Mouse (Mus musculus) neural tube, embryonic 15.5 days (tissue): ENCODE measurements around the gene Tmem26. TPM values are rescaled to one million over a fixed set of nuclear protein-coding genes. Genes with fewer than 3 reads are reported as not detected.

Experiments
- ATAC-seq: fragments of 200-750 bp; cut with Nextera tagmentation; 2 replicates; pipeline ENCODE4 v1.8.0; 2017; ENCODE audit warnings: mild to moderate bottlenecking, moderate TSS enrichment, moderate library complexity; ENCODE audit not compliant: low FRiP score
- H3K27ac ChIP-seq: fragments of 300-500 bp; sonication (generic); replicated peaks from 2 replicates; pipeline ENCODE4 v1.5.1; 2015; ENCODE audit warnings: mild to moderate bottlenecking, inconsistent platforms
- H3K27me3 ChIP-seq: fragments of 300-500 bp; sonication (generic); replicated peaks from 2 replicates; pipeline ENCODE4 v1.6.1; 2015; ENCODE audit warnings: inconsistent platforms
- H3K36me3 ChIP-seq: fragments of 300-500 bp; sonication (generic); 2 replicates; pipeline ENCODE4 v1.6.1; 2015; ENCODE audit warnings: inconsistent platforms
- H3K4me1 ChIP-seq: fragments of 300-500 bp; sonication (generic); 2 replicates; pipeline ENCODE4 v1.6.1; 2015; ENCODE audit warnings: inconsistent platforms
- H3K4me2 ChIP-seq: fragments of 300-500 bp; sonication (generic); 2 replicates; pipeline ENCODE4 v1.6.1; 2015; ENCODE audit warnings: inconsistent platforms, mild to moderate bottlenecking, moderate library complexity
- H3K4me3 ChIP-seq: fragments of 300-500 bp; sonication (generic); replicated peaks from 2 replicates; pipeline ENCODE4 v1.5.1; 2015; ENCODE audit warnings: mild to moderate bottlenecking, inconsistent platforms
- H3K9ac ChIP-seq: fragments of 300-500 bp; sonication (generic); replicated peaks from 2 replicates; pipeline ENCODE4 v1.6.1; 2015; ENCODE audit warnings: mild to moderate bottlenecking, inconsistent platforms
- H3K9me3 ChIP-seq: fragments of 300-500 bp; sonication (generic); replicated peaks from 2 replicates; pipeline ENCODE4 v1.6.1; 2016; ENCODE audit warnings: inconsistent platforms
- WGBS: fragments of 180-500 bp; shearing (Covaris S2); methylation state at CpG from one replicate; pipeline ENCODE4 v1.1.7; 2015; ENCODE audit warnings: mixed read lengths; 5-methylcytosine and 5-hydroxymethylcytosine counted together
- polyA plus RNA-seq: library from polyadenylated mRNA; unstranded; fragments of >200 nt; fragmentation: Nextera tagmentation; extraction: Ambion mirVana; gene quantifications from 2 replicates; pipeline ENCODE4 v1.2.1, GENCODE M21; 2015

The Tmem26 gene
- polyA plus RNA-seq, 1 experiment from 2014 or later: 5.9 TPM

- 78% methylated on average over 10 of the region's 10 CpGs for WGBS
- Histone ChIP-seq H3K27me3 (no peaks in the 10 kb centered on the region), H3K4me3 (no peak overlapping the region), H3K4me2 (no peak overlapping the region), H3K4me1 (no peaks in the 10 kb centered on the region), H3K9me3 (no peaks in the 10 kb centered on the region), H3K9ac (no peak overlapping the region), H3K27ac (no peak overlapping the region), H3K36me3 (no peaks in the 10 kb centered on the region)
- no peak for ATAC-seq
Observed at GRCm38 (mm10) chr10:68818065-68818759, 94.8 kb downstream of the Tmem26 start.

DNA sequence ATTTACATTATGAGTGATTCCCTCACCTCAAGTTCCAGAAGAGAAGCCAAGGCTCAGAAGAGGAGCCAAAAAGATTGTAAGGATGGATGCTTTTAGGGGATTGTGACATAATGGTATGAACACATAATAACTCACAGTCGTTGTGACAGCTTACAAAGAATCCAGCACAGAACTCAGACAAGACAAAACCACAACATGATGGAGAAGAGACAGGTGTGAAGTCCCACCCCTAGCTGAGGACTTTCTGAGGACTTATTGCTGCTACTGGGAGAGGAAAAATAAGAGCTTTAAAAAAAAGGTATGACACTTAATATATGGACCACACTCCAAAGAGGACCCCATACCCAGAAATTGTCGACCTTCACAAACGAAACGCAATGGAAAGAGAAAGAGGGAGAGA is 101.1 kb downstream of the Tmem26 start:
- ATAC-seq: no peak
- Histone ChIP-seq H3K9ac (no peak overlapping the region), H3K36me3 (no peaks in the 10 kb centered on the region), H3K4me3 (no peak overlapping the region), H3K4me1 (no peaks in the 10 kb centered on the region), H3K27me3 (no peaks in the 10 kb centered on the region), H3K9me3 (no peaks in the 10 kb centered on the region), H3K4me2 (no peak overlapping the region), H3K27ac (no peak overlapping the region)
- 91% methylated on average over 4 of the region's 4 CpGs for WGBS

Other genes starting within 250 kb of the Tmem26 start
- gene Cabcoco1, start 181.8 kb upstream of the Tmem26 start, polyA plus RNA-seq: 1.3 and 2.5 TPM in 2 replicates